Mouse (Mus musculus) G1E (cell line): ENCODE results near the gene Tmem219. TPM values are rescaled to one million over a fixed set of nuclear protein-coding genes. Genes with fewer than 3 reads are reported as not detected.
A peak's percentile ranks its signal among the peaks of the same experiment; 100 is the strongest.
"Not testable (repeated sequence)": the region's sequence is repeated elsewhere in the genome, so short reads cannot be mapped to it uniquely, and the experiment has no call there.

Experiments used
- ATAC-seq: 2 replicates; pipeline ENCODE4 v1.8.0; 2016; ENCODE audit warnings: mild to moderate bottlenecking; ENCODE audit not compliant: insufficient number of reproducible peaks, poor library complexity, low FRiP score, severe bottlenecking; ENCODE audit errors: extremely low read depth
- DNase-seq: peaks from one replicate; pipeline ENCODE4 v3.0.0; 2012; ENCODE audit warnings: low spot score
- H3K27me3 ChIP-seq: 2 replicates; pipeline ENCODE4 v1.6.1; 2012; ENCODE audit warnings: mild to moderate bottlenecking, low read length, inconsistent platforms; ENCODE audit not compliant: insufficient read depth
- H3K36me3 ChIP-seq: replicated peaks from 2 replicates; pipeline ENCODE3; 2012; ENCODE audit warnings: mild to moderate bottlenecking, inconsistent platforms
- H3K4me1 ChIP-seq: 2 replicates; pipeline ENCODE4 v1.6.1; 2012; ENCODE audit warnings: low read depth, low read length, inconsistent platforms, mixed read lengths; ENCODE audit not compliant: insufficient read depth
- H3K4me3 ChIP-seq: 2 replicates; pipeline ENCODE4 v1.5.1; 2012; ENCODE audit warnings: low read depth, mild to moderate bottlenecking, inconsistent platforms, low read length, moderate library complexity, mixed read lengths
- H3K9me3 ChIP-seq: replicated peaks from 2 replicates; pipeline ENCODE4 v1.6.1; 2012; ENCODE audit warnings: inconsistent platforms
- CTCF ChIP-seq: IDR thresholded peaks from 2 replicates; pipeline ENCODE4 v1.5.1; 2012; ENCODE audit warnings: low read depth, low read length, inconsistent platforms, mixed read lengths
- GATA1 ChIP-seq: IDR thresholded peaks from 2 replicates; pipeline ENCODE4 v1.6.1; 2012; ENCODE audit warnings: borderline replicate concordance, low read length, inconsistent platforms, mixed read lengths
- GATA2 ChIP-seq: IDR thresholded peaks from 2 replicates; pipeline ENCODE4 v1.6.1; 2012; ENCODE audit warnings: low read depth, low read length, inconsistent platforms, borderline replicate concordance
- POLR2AphosphoS5 ChIP-seq: IDR thresholded peaks from 2 replicates; pipeline ENCODE4 v1.6.1; 2012; ENCODE audit warnings: low read depth, low read length, inconsistent platforms; ENCODE audit not compliant: insufficient replicate concordance
- TAL1 ChIP-seq: conservative IDR thresholded peaks from 2 replicates; pipeline ENCODE4 v1.6.1; 2012; ENCODE audit warnings: low read depth, low read length, inconsistent platforms, mixed read lengths
- polyA plus RNA-seq: library from polyadenylated mRNA; stranded (reverse); fragments of >175 nt; gene quantifications from 2 replicates; pipeline ENCODE4 v1.2.3, GENCODE M21; 2012
- total RNA-seq, 2 experiments: library from RNA; stranded (forward) in 1 of 2; stranded (reverse) in 1 of 2; fragments of 200-1000 nt in 1 of 2; fragments of >200 nt in 1 of 2; fragmentation: Nextera tagmentation in 1 of 2; gene quantifications; 2 replicates each; pipeline ENCODE4 v1.2.3; 2014 to 2017

Tmem219 gene
- total and polyA plus RNA-seq, 3 experiments: 32.9 to 66.6 (median 38.7) TPM

GRCm38 (mm10) chr7:126919973-126920372, 2.7 kb downstream of the Tmem219 start:
- H3K4me1 ChIP-seq: peaks cover 16% of the 10 kb centered on the region
- no peaks in the 10 kb centered on the region for H3K36me3 ChIP-seq
- TF ChIP-seq TAL1 (no peak), CTCF (no peak), POLR2AphosphoS5 (no peak), GATA1 (no peak), GATA2 (no peak)
- no peak overlapping the region for H3K4me3 ChIP-seq
- DNase-seq (no peak), ATAC-seq (no peak)
- H3K27me3 ChIP-seq: peaks cover 6% of the 10 kb centered on the region; the same call in 1 of the 2 replicates
- H3K9me3 ChIP-seq: no peaks in the 10 kb centered on the region

GRCm38 (mm10) chr7:126918356-126918755, 4.4 kb downstream of the Tmem219 start:
- not testable (repeated sequence) for H3K36me3 ChIP-seq, ATAC-seq, H3K4me1 ChIP-seq, H3K4me3 ChIP-seq, DNase-seq, H3K9me3 ChIP-seq
- peaks cover 12% of the 10 kb centered on the region for H3K27me3 ChIP-seq

- H3K4me1 ChIP-seq: peaks cover 13% of the 10 kb centered on the region
- no peak for TF ChIP-seq GATA1
- no peak for TF ChIP-seq CTCF
- no peak for TF ChIP-seq GATA2
- TF ChIP-seq TAL1: no peak
- no peak for TF ChIP-seq POLR2AphosphoS5
- no peaks in the 10 kb centered on the region for H3K36me3 ChIP-seq
- peaks cover 21% of the 10 kb centered on the region for H3K27me3 ChIP-seq
- H3K4me3 ChIP-seq: no peak overlapping the region
- ATAC-seq (no peak), DNase-seq (no peak)
- H3K9me3 ChIP-seq: no peaks in the 10 kb centered on the region
These were observed 7.9 kb downstream of the Tmem219 start for GRCm38 (mm10) chr7:126914844-126915243.

- H3K27me3 ChIP-seq: peaks cover 4% of the 10 kb centered on the region; the same call in 1 of the 2 replicates
- peaks cover 11% of the 10 kb centered on the region for H3K4me1 ChIP-seq
- no peaks in the 10 kb centered on the region for H3K36me3 ChIP-seq
- H3K4me3 ChIP-seq: no peak overlapping the region
- no peak for ATAC-seq
- no peaks in the 10 kb centered on the region for H3K9me3 ChIP-seq
- TF ChIP-seq TAL1 (no peak), CTCF (no peak), POLR2AphosphoS5 (no peak), GATA2 (no peak), GATA1 (no peak)
- DNase-seq: no peak
These were observed 17.1 kb downstream of the Tmem219 start for GRCm38 (mm10) chr7:126905590-126905989.

GRCm38 (mm10) chr7:126899781-126900180, 22.9 kb downstream of the Tmem219 start:
- not testable (repeated sequence) for H3K9me3 ChIP-seq, H3K27me3 ChIP-seq, ATAC-seq, DNase-seq, H3K4me3 ChIP-seq
- Histone ChIP-seq H3K4me1 (peaks cover 29% of the 10 kb centered on the region), H3K36me3 (peaks cover 15% of the 10 kb centered on the region)

GRCm38 (mm10) chr7:126898102-126898990, 24.4 kb downstream of the Tmem219 start:
- TF ChIP-seq CTCF (no peak), POLR2AphosphoS5 (no peak), GATA1 (no peak), TAL1 (no peak), GATA2 (no peak)
- peak; percentile 79 for ATAC-seq
- peaks cover 33% of the 10 kb centered on the region for H3K4me1 ChIP-seq

GRCm38 (mm10) chr7:126897390-126898101, 25.2 kb downstream of the Tmem219 start:
- ATAC-seq (peak; percentile 36; the same call in 1 of the 2 replicates), DNase-seq (peak; percentile 66)
- Histone ChIP-seq H3K9me3 (no peaks in the 10 kb centered on the region), H3K27me3 (peaks cover 2% of the 10 kb centered on the region; the same call in 1 of the 2 replicates), H3K4me3 (peak overlapping the region; percentile 86), H3K36me3 (peaks cover 36% of the 10 kb centered on the region), H3K4me1 (peaks cover 36% of the 10 kb centered on the region)
- TF ChIP-seq GATA1: no peak
- TF ChIP-seq GATA2: no peak
- no peak for TF ChIP-seq CTCF
- TF ChIP-seq TAL1: no peak

More at GRCm38 (mm10) chr7:126898102-126898990, 24.4 kb downstream of the Tmem219 start:
- H3K9me3 ChIP-seq: no peaks in the 10 kb centered on the region
- peak overlapping the region; percentile 86 for H3K4me3 ChIP-seq
- peaks cover 28% of the 10 kb centered on the region for H3K36me3 ChIP-seq
- DNase-seq: peak; percentile 76
- H3K27me3 ChIP-seq: peaks cover 4% of the 10 kb centered on the region; the same call in 1 of the 2 replicates
